Mouse (Mus musculus) heart, embryonic 11.5 days (tissue): ENCODE measurements at regions not wholly inside any gene's neighbourhood (a gene's known extent, or its start where the extent isn't known, plus 50 kb on each side); places are given as distances from the start of the nearest gene placed in this dataset.

Experiments
- ATAC-seq: fragments of 200-750 bp; cut with Nextera tagmentation; replicated peaks from 2 replicates; pipeline ENCODE4 v1.8.0; 2017; ENCODE audit warnings: moderate library complexity; ENCODE audit not compliant: insufficient number of reproducible peaks, low FRiP score, low TSS enrichment
- H3K27ac ChIP-seq: fragments of 300-500 bp; sonication (generic); 2 replicates; pipeline ENCODE4 v1.5.1; 2014; ENCODE audit warnings: mild to moderate bottlenecking, low read depth, low read length
- H3K27me3 ChIP-seq: fragments of 300-500 bp; sonication (generic); 2 replicates; pipeline ENCODE4 v1.6.1; 2014; ENCODE audit warnings: mild to moderate bottlenecking, low read length, mixed read lengths; ENCODE audit not compliant: control insufficient read depth, insufficient read depth
- H3K36me3 ChIP-seq: fragments of 300-500 bp; sonication (generic); 2 replicates; pipeline ENCODE4 v1.6.1; 2014; ENCODE audit warnings: mild to moderate bottlenecking, low read length, moderate library complexity, mixed read lengths; ENCODE audit not compliant: control insufficient read depth, insufficient read depth
- H3K4me1 ChIP-seq: fragments of 300-500 bp; sonication (generic); 2 replicates; pipeline ENCODE4 v1.6.1; 2014; ENCODE audit warnings: low read length; ENCODE audit not compliant: control insufficient read depth, insufficient read depth
- H3K4me2 ChIP-seq: fragments of 300-500 bp; sonication (generic); 2 replicates; pipeline ENCODE4 v1.6.1; 2014; ENCODE audit warnings: mild to moderate bottlenecking, moderate library complexity
- H3K4me3 ChIP-seq: fragments of 300-500 bp; sonication (generic); 2 replicates; pipeline ENCODE4 v1.5.1; 2014; ENCODE audit warnings: low read depth, low read length
- H3K9ac ChIP-seq: fragments of 300-500 bp; sonication (generic); 2 replicates; pipeline ENCODE4 v1.6.1; 2014; ENCODE audit warnings: mild to moderate bottlenecking, low read depth, low read length, moderate library complexity
- H3K9me3 ChIP-seq: fragments of 300-500 bp; sonication (generic); replicated peaks from 2 replicates; pipeline ENCODE4 v1.6.1; 2016; ENCODE audit warnings: low read length; ENCODE audit not compliant: control insufficient read depth
- WGBS: fragments of 180-500 bp; shearing (Covaris S2); extraction: QIAGEN DNeasy Blood & Tissue Kit; methylation state at CpG from one replicate; pipeline ENCODE4 v1.1.7; 2014; ENCODE audit not compliant: insufficient replicate concordance; 5-methylcytosine and 5-hydroxymethylcytosine counted together

GRCm38 (mm10) chr7:67437216-67438006 lies 64.8 kb upstream of the Mef2a start:
- no peak for ATAC-seq
- Histone ChIP-seq H3K27me3 (no peaks in the 10 kb centered on the region), H3K27ac (no peak overlapping the region), H3K4me2 (no peak overlapping the region), H3K4me3 (no peak overlapping the region), H3K4me1 (peaks cover 18% of the 10 kb centered on the region), H3K9ac (no peak overlapping the region), H3K36me3 (no peaks in the 10 kb centered on the region), H3K9me3 (no peaks in the 10 kb centered on the region)
- 43% methylated on average over 8 of the region's 8 CpGs for WGBS

GRCm38 (mm10) chr7:67435643-67436339 lies 63.1 kb upstream of the Mef2a start:
- H3K4me2 ChIP-seq, result no peak overlapping the region
- H3K4me1 ChIP-seq, result peaks cover 18% of the 10 kb centered on the region
- H3K27me3 ChIP-seq, result no peaks in the 10 kb centered on the region
- no peaks in the 10 kb centered on the region for H3K9me3 ChIP-seq
- no peak overlapping the region for H3K4me3 ChIP-seq
- 53% methylated on average over 11 of the region's 11 CpGs for WGBS
- 0 out of 2 replicates have a peak, but pooled peaks have one; percentile 57 for ATAC-seq
- no peak overlapping the region for H3K9ac ChIP-seq
- H3K36me3 ChIP-seq, result no peaks in the 10 kb centered on the region
- peak overlapping the region; percentile 50 for H3K27ac ChIP-seq

- ATAC-seq, result no peak
- H3K4me1 ChIP-seq, result peaks cover 5% of the 10 kb centered on the region; the same call in 1 of the 2 replicates
- H3K27me3 ChIP-seq, result no peaks in the 10 kb centered on the region
- no peak overlapping the region for H3K27ac ChIP-seq
- no peak overlapping the region for H3K4me2 ChIP-seq
- no peak overlapping the region for H3K9ac ChIP-seq
- no peaks in the 10 kb centered on the region for H3K9me3 ChIP-seq
- H3K4me3 ChIP-seq, result no peak overlapping the region
- 81% methylated on average over 7 of the region's 7 CpGs for WGBS
- H3K36me3 ChIP-seq, result no peaks in the 10 kb centered on the region
Measured at GRCm38 (mm10) chr7:67430987-67431386, 58.3 kb upstream of the Mef2a start.

- H3K27me3 ChIP-seq, result no peaks in the 10 kb centered on the region
- no peaks in the 10 kb centered on the region for H3K9me3 ChIP-seq
- no peak overlapping the region for H3K9ac ChIP-seq
- 74% methylated on average over 4 of the region's 4 CpGs for WGBS
- H3K36me3 ChIP-seq, result no peaks in the 10 kb centered on the region
- H3K4me1 ChIP-seq, result 0 out of 2 replicates have a peak, but pooled peaks cover 3% of the 10 kb centered on the region
- no peak overlapping the region for H3K4me2 ChIP-seq
- H3K4me3 ChIP-seq, result no peak overlapping the region
- no peak overlapping the region for H3K27ac ChIP-seq
- ATAC-seq, result no peak
Measured at GRCm38 (mm10) chr7:67430041-67430440, 57.4 kb upstream of the Mef2a start.

- 88% methylated on average over 28 of the region's 28 CpGs for WGBS
- no peak overlapping the region for H3K9ac ChIP-seq
- no peak overlapping the region for H3K4me2 ChIP-seq
- ATAC-seq, result no peak
- no peaks in the 10 kb centered on the region for H3K36me3 ChIP-seq
- no peak overlapping the region for H3K27ac ChIP-seq
- H3K9me3 ChIP-seq, result no peaks in the 10 kb centered on the region
- H3K27me3 ChIP-seq, result no peaks in the 10 kb centered on the region
- H3K4me3 ChIP-seq, result no peak overlapping the region
- 0 out of 2 replicates have a peak, but pooled peaks cover 3% of the 10 kb centered on the region for H3K4me1 ChIP-seq
Measured at GRCm38 (mm10) chr7:67429008-67429873, 56.6 kb upstream of the Mef2a start.

GRCm38 (mm10) chr7:67428388-67428787 lies 55.7 kb upstream of the Mef2a start:
- H3K9me3 ChIP-seq, result no peaks in the 10 kb centered on the region
- no peak overlapping the region for H3K27ac ChIP-seq
- H3K36me3 ChIP-seq, result no peaks in the 10 kb centered on the region
- no peaks in the 10 kb centered on the region for H3K27me3 ChIP-seq
- ATAC-seq, result no peak
- 0 out of 2 replicates have a peak, but pooled peaks cover 3% of the 10 kb centered on the region for H3K4me1 ChIP-seq
- no peak overlapping the region for H3K4me3 ChIP-seq
- 81% methylated on average over 3 of the region's 3 CpGs for WGBS
- no peak overlapping the region for H3K4me2 ChIP-seq
- H3K9ac ChIP-seq, result no peak overlapping the region

- ATAC-seq, result no peak
- no peak overlapping the region for H3K27ac ChIP-seq
Measured at GRCm38 (mm10) chr7:67426076-67426475, 53.4 kb upstream of the Mef2a start.

GRCm38 (mm10) chr7:67425581-67425980 lies 52.9 kb upstream of the Mef2a start:
- Histone ChIP-seq H3K27me3 (no peaks in the 10 kb centered on the region), H3K9me3 (no peaks in the 10 kb centered on the region), H3K9ac (no peak overlapping the region), H3K4me2 (no peak overlapping the region), H3K4me3 (no peak overlapping the region), H3K4me1 (peaks cover 19% of the 10 kb centered on the region), H3K27ac (no peak overlapping the region), H3K36me3 (no peaks in the 10 kb centered on the region)
- 42% methylated on average over 1 of the region's 1 CpGs for WGBS
- ATAC-seq, result no peak

More at GRCm38 (mm10) chr7:67426076-67426475, 53.4 kb upstream of the Mef2a start:
- no peak overlapping the region for H3K4me3 ChIP-seq
- no peak overlapping the region for H3K9ac ChIP-seq
- no peak overlapping the region for H3K4me2 ChIP-seq
- no peaks in the 10 kb centered on the region for H3K9me3 ChIP-seq
- H3K36me3 ChIP-seq, result no peaks in the 10 kb centered on the region
- H3K4me1 ChIP-seq, result peaks cover 16% of the 10 kb centered on the region
- H3K27me3 ChIP-seq, result no peaks in the 10 kb centered on the region
